ENCODE assay signal across 32 mouse cellular contexts in the genomic region with DNA sequence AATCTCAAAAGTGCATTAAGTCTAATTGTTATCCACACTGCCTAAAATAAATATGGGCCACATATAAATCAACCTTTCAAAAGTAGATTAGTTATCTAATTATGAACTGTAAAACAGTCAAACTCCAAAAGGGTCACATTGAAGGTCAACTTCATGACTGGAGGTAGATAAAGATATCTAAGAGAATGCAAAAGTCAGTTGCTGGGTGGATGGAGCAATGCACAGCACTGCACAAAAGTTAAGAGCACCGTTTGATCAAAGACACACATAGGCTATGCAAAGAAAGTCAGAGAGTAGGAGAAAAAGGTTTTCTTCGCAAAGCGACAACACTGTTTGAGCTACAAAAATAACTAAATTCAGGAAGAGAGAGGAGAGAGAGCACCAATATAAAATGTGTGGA. TPM values are rescaled to one million over a fixed set of nuclear protein-coding genes. Genes with fewer than 3 reads are reported as not detected.
"Had no signal": no experiment of that assay in that cellular context is flagged by ENCODE, and none has a peak within 500 bp of the region (broad histone marks: within the 10 kb centered on the region; RNA-seq: fewer than 3 reads in every experiment).

No protein-coding gene starts in this region.

- H3K4me1 ChIP-seq: embryonic facial prominence, embryonic 10.5 days; embryonic facial prominence, embryonic 12.5 days; embryonic facial prominence, embryonic 13.5 days; embryonic facial prominence, embryonic 15.5 days; forebrain, embryonic 10.5 days; forebrain, embryonic 13.5 days; forebrain, embryonic 15.5 days had no signal

- H3K9me3 ChIP-seq: embryonic facial prominence, embryonic 10.5 days; embryonic facial prominence, embryonic 12.5 days; embryonic facial prominence, embryonic 13.5 days; embryonic facial prominence, embryonic 15.5 days; forebrain, embryonic 10.5 days; forebrain, embryonic 13.5 days; forebrain, embryonic 15.5 days had no signal

- H3K27me3 ChIP-seq: embryonic facial prominence, embryonic 12.5 days; embryonic facial prominence, embryonic 13.5 days; embryonic facial prominence, embryonic 15.5 days; forebrain, embryonic 13.5 days; forebrain, embryonic 15.5 days had no signal

- DNase-seq: cerebellum, adult 2 months; cerebellum, adult 8-10 months; cerebellum, adult 9-10 months; cerebellum, postnatal 10 days; cerebellum, postnatal 14 days; cerebellum, postnatal 25 days; cerebellum, postnatal 36 days; embryo, embryonic 11 days; forebrain, postnatal 0 days; gastrocnemius, adult 2 months; gastrocnemius, postnatal 10 days; gastrocnemius, postnatal 14 days; gastrocnemius, postnatal 25 days; gastrocnemius, postnatal 36 days; heart, adult 11 months; heart, adult 18-20 months; heart, adult 2 months had no signal

- H3K4me3 ChIP-seq: embryonic facial prominence, embryonic 10.5 days; embryonic facial prominence, embryonic 12.5 days; embryonic facial prominence, embryonic 13.5 days; embryonic facial prominence, embryonic 15.5 days; erythroblast, embryonic 14.5 days; forebrain, embryonic 10.5 days; forebrain, embryonic 13.5 days; forebrain, embryonic 15.5 days; gastrocnemius, adult 2 months; heart, adult 2 months had no signal

- H3K27ac ChIP-seq: embryonic facial prominence, embryonic 10.5 days; embryonic facial prominence, embryonic 12.5 days; embryonic facial prominence, embryonic 13.5 days; embryonic facial prominence, embryonic 15.5 days; forebrain, embryonic 10.5 days; forebrain, embryonic 13.5 days; forebrain, embryonic 15.5 days; gastrocnemius, adult 2 months; heart, adult 2 months had no signal

- H3K9ac ChIP-seq: embryonic facial prominence, embryonic 12.5 days; embryonic facial prominence, embryonic 13.5 days; embryonic facial prominence, embryonic 15.5 days; forebrain, embryonic 13.5 days; forebrain, embryonic 15.5 days; forebrain, postnatal 0 days had no signal

- H3K4me2 ChIP-seq: embryonic facial prominence, embryonic 12.5 days; embryonic facial prominence, embryonic 13.5 days; embryonic facial prominence, embryonic 15.5 days; forebrain, embryonic 13.5 days; forebrain, embryonic 15.5 days had no signal

- ATAC-seq: forebrain, embryonic 13.5 days; forebrain, embryonic 14.5 days; forebrain, embryonic 15.5 days; forebrain, postnatal 0 days had no signal

- H3K36me3 ChIP-seq: embryonic facial prominence, embryonic 10.5 days; embryonic facial prominence, embryonic 12.5 days; embryonic facial prominence, embryonic 13.5 days; embryonic facial prominence, embryonic 15.5 days; forebrain, embryonic 10.5 days; forebrain, embryonic 15.5 days had no signal

RNA-seq across cellular contexts. Expression of a gene that starts 10.1 kb away (rescaled TPM):
- polyA plus RNA-seq: cerebellum, adult 2 months; cortical plate, adult 2 months; embryonic facial prominence, embryonic 10.5 days; embryonic facial prominence, embryonic 11.5 days; embryonic facial prominence, embryonic 12.5 days; embryonic facial prominence, embryonic 13.5 days; erythroblast, embryonic 14.5 days; forebrain, embryonic 10.5 days; forebrain, embryonic 11.5 days; forebrain, embryonic 13.5 days; forebrain, embryonic 14.5 days; forebrain, embryonic 15.5 days; forebrain, postnatal 0 days; frontal cortex, adult 2 months; gonadal fat pad, adult 2 months; heart, adult 2 months had no signal

RNA-seq across cellular contexts. Expression of a gene that starts 16.8 kb away (rescaled TPM):
- polyA plus RNA-seq: cerebellum, adult 2 months; cortical plate, adult 2 months; embryonic facial prominence, embryonic 10.5 days; embryonic facial prominence, embryonic 11.5 days; embryonic facial prominence, embryonic 12.5 days; embryonic facial prominence, embryonic 13.5 days; embryonic facial prominence, embryonic 14.5 days; embryonic facial prominence, embryonic 15.5 days; forebrain, embryonic 10.5 days; forebrain, embryonic 11.5 days; forebrain, embryonic 13.5 days; forebrain, embryonic 14.5 days; forebrain, embryonic 15.5 days; forebrain, postnatal 0 days; frontal cortex, adult 2 months; gonadal fat pad, adult 2 months; heart, adult 2 months had no signal

RNA-seq across cellular contexts. Expression of a gene that starts 38.8 kb away (rescaled TPM):
- polyA plus RNA-seq: cerebellum, adult 2 months; cortical plate, adult 2 months; embryonic facial prominence, embryonic 10.5 days; embryonic facial prominence, embryonic 11.5 days; embryonic facial prominence, embryonic 12.5 days; embryonic facial prominence, embryonic 13.5 days; embryonic facial prominence, embryonic 14.5 days; embryonic facial prominence, embryonic 15.5 days; erythroblast, embryonic 14.5 days; forebrain, embryonic 10.5 days; forebrain, embryonic 11.5 days; forebrain, embryonic 13.5 days; forebrain, embryonic 14.5 days; forebrain, embryonic 15.5 days; forebrain, postnatal 0 days; frontal cortex, adult 2 months; gonadal fat pad, adult 2 months; heart, adult 2 months had no signal

RNA-seq across cellular contexts. Expression of a gene that starts 39.2 kb away (rescaled TPM):
- polyA plus RNA-seq: cerebellum, adult 2 months; cortical plate, adult 2 months; embryonic facial prominence, embryonic 10.5 days; embryonic facial prominence, embryonic 11.5 days; embryonic facial prominence, embryonic 12.5 days; embryonic facial prominence, embryonic 13.5 days; embryonic facial prominence, embryonic 14.5 days; erythroblast, embryonic 14.5 days; forebrain, embryonic 10.5 days; forebrain, embryonic 11.5 days; forebrain, embryonic 13.5 days; forebrain, embryonic 14.5 days; forebrain, embryonic 15.5 days; forebrain, postnatal 0 days; frontal cortex, adult 2 months; gonadal fat pad, adult 2 months; heart, adult 2 months had no signal

RNA-seq across cellular contexts. Expression of a gene that starts 55.8 kb away (rescaled TPM):
- polyA plus RNA-seq: cerebellum, adult 2 months; cortical plate, adult 2 months; embryonic facial prominence, embryonic 10.5 days; embryonic facial prominence, embryonic 11.5 days; embryonic facial prominence, embryonic 12.5 days; embryonic facial prominence, embryonic 13.5 days; embryonic facial prominence, embryonic 14.5 days; erythroblast, embryonic 14.5 days; forebrain, embryonic 10.5 days; forebrain, embryonic 11.5 days; forebrain, embryonic 13.5 days; forebrain, embryonic 14.5 days; forebrain, embryonic 15.5 days; forebrain, postnatal 0 days; frontal cortex, adult 2 months; gonadal fat pad, adult 2 months; heart, adult 2 months had no signal
